Mouse (Mus musculus) left cerebral cortex, postnatal 14 days (tissue): ENCODE measurements around the gene Srp68. TPM values are rescaled to one million over a fixed set of nuclear protein-coding genes. Genes with fewer than 3 reads are reported as not detected.

Experiments
- DNase-seq, 2 experiments: peaks; one replicate each; pipeline ENCODE4 v3.0.0; 2021 to 2022; ENCODE audit warnings: low spot score in 2 of 2, mixed read lengths in 1 of 2
- intact Hi-C: fragments of 180-260 bp; cut with DNase I; formaldehyde crosslinking; loops from one replicate; pipeline ENCODE4 v1.15.1; 2025
- total RNA-seq, 2 experiments: library from RNA; stranded (reverse); gene quantifications; 2 replicates each; pipeline ENCODE4 v1.2.3; 2021

The Srp68 gene
- total RNA-seq, 2 experiments from 2014 or later: 52.0 to 56.4 TPM

DNA sequence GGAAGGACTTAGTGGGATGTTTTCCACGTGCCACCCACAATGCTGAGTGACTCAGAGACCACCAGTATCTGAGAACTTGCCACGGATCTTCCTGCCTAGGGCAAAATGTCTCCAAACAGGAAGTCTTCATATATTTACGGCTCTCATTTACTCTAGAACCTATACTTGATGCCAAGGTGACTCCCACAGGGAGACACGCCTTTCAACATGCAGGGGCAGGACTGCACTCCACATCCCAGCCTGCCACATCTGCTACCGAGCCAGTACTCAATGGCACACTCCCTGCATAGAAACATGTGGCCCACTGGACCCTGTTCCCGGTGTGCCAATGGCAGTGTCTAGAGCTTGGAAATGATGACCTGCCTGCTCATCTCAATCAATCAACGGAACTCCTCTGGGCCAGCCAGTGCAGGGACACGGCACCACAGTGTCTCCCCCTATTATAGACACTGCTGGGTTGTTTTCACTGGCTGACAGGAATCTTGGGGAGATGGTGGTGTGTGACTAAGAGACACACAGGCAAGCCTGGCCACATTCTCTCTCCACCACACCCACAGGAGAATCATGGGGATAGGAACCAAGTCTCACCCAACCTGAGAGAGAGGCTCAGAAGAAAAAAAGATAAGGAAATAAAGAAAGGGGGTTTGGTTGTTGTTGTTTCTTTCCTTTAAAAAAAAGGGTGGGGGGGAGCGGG, 17.9 kb downstream of the Srp68 start:
- intact Hi-C loops: no loop called here
- DNase-seq: peak in 1 of 2 experiments; percentile 21

DNA sequence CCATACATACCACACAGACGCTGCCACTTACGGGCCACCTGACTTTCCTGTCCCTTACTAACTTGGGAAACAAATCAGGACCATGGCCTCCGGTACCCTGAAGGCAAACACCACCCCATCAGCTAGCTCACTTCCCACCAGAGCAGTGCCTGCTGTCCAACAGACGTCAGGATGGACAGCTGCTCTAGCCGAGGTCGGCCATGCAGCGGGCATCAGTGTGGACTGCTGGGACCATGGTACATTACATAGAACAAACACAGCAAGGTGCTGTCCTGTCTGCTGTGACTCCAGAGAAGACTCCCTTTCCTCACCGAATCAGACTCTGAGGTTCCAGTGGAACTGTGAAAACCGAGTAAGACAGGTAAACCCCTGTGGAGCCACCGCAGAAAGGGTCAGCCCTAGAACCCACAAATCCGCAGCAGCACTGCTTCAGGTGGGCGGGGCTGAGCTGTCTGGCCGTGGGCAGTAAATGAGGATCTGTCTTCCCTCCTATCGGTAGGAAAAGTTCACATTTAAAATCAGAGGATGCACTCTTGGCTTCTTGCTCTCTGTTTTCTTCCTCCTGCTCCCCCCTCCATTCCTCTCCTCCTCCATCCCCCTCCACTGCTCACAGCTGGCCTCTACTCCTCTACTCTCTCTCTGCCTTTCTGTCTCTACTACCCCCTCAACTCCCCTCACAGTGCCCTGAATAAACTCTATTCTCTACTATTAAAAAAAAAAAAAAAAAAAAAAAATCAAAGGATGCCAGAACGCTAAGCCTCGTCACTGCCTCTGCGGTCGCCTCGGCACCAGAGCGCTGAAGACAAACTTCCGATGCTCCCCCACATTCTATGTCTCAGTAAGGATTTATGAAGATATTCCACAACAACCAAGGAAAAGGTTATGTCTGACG, 18.7 kb downstream of the Srp68 start:
- no peak for DNase-seq
- intact Hi-C loops: no loop called here

DNA sequence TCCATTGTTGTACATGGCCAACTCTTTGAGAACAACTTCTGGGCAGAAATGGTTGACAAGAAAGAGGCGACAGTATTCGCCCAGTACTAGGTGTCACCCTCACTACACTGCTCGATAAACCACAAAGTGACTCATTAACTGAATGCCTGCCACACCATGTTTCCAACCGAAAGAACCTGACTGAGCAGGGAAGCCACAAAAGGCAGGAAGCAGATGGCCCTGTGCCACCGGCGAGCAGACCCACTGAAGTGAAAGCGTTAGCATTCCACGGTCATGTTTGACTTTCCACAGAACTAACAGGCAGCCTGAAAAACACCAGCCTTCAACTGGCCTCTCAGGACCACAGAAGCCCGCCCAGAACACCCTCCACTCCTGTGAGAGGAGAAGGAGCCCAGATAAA, 19.4 kb downstream of the Srp68 start:
- DNase-seq: no peak
- intact Hi-C loops: no loop called here

DNA sequence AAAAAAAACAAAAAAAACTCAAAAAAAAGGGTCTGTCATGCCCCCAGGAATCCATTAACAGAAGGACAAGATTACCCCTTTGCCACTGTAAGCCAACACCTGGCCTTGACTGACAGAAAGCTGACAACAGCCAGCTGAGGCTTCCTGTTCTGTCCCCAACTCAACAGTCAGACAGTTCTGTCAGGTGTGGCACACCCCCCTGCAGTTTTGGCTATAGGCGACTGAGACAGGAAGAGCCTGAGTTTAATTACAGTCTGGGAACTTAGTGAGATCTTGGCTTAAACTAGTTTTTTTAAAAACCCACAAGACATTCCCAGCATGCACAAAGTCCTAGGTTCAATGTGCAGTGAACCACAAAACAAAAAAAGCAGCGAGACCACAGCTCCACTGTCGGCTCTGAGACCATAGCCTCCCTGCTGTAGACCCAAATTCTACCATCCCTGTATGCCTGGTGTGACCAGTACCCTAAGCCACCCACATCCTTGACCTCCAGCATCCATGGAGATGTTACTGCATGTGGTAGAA, 20.9 kb downstream of the Srp68 start:
- DNase-seq: no peak
- intact Hi-C loops: no loop called here

DNA sequence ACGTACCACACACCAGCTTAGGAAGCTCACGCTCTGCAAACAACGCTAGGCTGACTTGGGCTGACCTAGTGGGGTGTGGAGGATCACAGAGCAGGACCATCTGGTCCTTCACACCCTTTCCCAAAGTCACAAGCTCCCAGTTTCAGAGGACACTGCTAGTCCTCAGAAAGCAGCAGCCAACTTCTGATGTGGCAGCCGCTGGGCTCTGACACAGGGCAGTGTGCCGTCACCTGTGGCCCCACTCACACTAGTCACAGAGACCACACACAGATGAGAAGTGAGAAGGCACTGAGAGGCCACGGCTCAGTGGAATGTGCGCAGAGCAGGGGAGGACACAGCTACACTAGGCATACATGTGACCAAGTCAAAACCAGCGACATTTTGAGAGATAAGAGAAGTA, 23.1 kb downstream of the Srp68 start:
- intact Hi-C loops: no loop called here

DNA sequence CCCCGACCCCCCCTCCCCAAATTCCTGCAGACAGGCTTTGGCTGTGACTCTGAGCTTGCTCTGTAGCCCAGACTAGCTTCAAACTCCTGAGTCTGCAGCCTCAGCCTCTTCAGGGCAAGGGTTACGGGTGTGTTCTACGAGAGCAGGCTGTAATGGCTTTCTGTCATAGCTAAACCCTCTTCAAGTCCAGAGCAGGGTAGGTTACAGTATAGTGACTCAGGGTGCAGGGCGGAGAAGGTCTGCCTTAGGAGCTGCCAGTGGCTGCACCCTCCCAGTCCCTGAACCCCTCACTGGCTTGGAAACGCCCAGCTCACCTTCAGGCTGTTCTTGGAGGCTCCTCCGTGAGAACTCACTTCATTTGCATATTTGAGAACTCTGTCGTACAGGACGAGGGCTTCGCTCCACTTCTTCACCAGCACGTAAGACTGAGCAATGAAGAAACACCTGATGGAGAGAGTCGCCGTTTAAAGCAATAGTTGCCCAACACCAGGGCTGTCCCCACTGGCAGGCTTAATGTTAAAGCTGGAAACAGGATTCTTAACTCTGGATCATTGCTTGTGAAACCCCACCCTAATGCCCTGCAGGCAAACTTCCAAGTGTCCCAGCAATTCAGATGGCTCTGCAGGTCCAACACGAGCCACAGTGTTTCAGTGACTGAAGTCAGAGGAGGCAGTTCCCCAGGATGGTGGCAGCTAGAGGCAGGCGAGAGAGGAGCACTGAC, 26.4 kb downstream of the Srp68 start:
- intact Hi-C loops: no loop called here
- no peak for DNase-seq

More for the DNA sequence above, 23.1 kb downstream of the Srp68 start:
- DNase-seq: no peak

DNA sequence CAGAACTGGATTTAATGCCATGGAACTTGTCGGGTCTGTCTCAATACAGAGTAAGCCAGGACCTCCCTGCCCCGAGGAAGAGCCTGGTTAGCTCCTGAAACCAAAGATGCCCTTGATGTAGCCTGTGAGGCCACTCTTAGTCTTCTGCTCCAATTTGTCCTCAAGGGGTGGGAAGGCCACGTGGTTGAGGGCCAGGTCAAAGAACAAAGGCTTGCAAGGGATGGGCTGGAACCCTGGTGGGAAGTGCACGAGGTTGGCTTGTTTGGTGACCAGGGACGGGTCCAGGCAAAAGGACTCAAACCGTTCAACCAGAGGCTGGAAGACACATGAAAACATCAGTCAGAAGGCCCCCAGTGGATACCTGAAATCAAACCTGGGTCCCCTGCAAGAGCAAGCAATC, 28.4 kb downstream of the Srp68 start:
- no peak for DNase-seq
- intact Hi-C loops: no loop called here

DNA sequence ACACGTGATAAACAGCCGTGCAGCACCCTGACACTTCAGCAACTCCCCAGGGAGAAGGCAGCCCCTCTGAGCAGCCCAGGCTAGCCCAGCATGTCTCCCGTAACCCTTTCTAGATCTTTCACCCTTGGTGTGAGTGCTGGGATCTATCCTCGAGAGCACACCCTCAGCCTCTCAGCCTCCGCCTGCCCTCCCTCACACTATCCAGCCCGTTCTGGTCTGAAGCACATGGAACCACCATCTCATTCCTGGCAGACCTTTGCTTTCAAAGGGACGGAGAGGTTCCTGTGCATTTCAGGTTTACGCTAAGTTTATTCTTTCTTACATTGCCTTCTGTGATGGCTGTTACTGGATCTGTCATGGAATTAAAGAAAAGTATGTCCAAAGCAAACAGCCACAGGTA, 29.4 kb downstream of the Srp68 start:
- intact Hi-C loops: no loop called here
- DNase-seq: no peak

DNA sequence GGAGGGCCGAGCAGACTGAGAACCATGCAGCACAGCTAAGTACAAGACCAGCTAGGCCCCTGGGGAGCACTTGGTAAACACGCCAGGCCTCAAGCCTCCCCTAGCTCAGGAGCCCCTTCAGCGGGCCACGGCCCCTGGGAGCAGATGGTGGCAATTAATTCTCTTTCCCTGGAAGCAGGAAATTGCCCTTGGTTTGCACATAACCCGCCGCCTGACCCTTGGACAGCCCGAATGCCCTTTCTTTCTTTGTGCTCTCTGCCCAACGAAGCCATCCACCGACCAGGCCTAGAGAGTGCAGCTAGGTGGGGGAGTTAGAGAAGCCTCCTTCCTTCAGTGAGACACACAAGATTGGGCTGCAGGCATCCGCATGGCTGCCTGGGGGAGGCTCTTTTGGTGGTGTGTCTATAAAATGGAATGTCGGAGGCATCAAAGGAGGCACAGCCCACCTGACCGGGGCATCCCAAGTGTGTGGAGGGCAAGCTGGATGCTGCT, 32.2 kb downstream of the Srp68 start:
- intact Hi-C loops: no loop called here
- DNase-seq: no peak

DNA sequence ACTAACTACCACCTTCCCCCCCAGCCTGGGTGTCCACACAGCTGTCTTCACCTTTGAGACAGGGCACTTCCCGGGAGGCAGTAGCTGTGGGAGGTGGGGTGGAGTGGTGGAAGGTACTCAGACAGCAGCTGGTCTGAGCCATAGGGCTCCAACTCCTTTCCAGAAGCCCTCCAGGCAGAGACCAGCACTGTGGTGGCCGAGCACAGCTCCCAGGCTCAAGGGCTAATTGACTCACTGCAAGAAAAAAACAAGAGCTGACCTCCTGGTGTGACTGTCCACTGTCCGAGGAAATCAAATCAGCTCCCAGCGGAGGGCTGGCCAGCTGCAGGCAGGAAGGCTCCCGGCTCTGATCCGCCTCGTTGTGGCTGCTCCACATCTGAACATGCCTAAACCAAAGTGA, 34.2 kb downstream of the Srp68 start:
- intact Hi-C loops: no loop called here
- DNase-seq: no peak

DNA sequence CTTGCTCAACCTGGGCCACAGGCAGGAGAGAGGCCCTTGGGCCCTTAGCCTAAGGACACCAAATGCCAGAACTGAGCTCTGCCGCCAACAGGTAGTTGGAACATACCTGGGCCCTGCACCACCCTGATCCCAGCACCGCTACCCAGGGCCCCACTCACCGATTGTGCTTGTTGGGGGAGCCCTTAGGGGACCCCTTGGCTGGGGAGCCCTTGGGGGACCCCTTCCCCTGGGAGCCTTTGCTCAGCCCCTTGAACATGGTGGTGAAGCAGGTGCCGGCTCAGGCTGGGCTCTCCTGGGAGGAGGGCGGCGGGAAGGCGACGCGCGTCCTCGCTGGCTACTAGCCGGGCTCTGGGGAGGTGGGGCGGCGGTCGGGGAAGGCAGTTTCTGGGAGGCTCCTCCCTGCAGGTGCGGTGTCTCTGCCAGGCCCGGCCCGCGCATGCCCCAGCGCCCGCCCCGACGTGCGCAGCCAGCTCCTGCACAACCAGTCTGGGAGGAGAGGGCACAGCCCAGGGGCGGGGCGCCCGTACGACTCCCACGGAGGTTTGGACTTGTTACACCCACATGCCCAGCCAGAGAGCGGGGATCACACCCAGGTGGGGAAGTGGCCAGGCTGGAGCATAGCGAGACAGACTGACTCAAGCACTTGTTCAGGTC, 36.1 kb downstream of the Srp68 start, which contains the start of gene Evpl:
Gene Evpl, minus strand, starts transcription at position 336 of the 654 bp plus-strand sequence.
- intact Hi-C loops: no loop called here
- DNase-seq: no peak

DNA sequence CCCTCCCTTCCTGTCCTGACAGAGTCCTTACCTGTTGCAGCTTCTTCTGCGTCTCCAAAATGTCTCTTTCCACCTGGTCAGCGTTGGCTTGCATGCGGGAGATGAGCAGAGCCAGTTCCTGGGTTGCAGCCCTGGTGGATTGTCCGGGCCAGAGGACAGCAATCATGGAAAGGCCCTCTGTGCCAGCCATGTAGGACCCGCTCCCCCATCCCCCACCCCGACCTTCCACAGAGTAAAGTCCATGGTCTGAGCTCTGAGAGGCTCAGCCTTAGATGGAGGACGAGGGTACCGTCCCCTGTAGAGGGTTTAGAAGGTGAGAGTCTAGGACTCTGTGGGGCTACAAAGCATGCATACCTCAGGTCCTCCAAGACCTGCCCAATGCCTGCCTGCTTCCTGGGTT, 39.1 kb downstream of the Srp68 start:
- no peak for DNase-seq
- intact Hi-C loops: no loop called here

DNA sequence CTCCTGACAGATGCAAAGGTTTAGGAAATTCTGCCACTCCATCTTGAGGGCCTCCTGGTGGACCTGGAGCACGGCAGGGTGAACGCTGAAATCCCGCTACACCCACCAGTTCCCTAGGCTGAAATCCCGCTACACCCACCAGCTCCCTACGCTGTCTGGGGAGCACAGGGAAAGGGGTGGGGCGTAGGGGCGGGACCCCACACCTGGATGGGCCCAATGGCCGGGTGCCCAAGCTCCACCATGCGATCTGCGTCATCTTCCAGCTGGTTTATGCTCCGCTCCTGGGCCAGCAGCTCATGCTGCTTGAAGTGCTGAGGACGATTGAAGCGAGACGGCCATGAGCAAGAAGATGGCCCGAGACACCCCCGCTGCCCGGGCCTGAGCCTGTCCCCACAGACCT, 41.6 kb downstream of the Srp68 start:
- intact Hi-C loops: no loop called here

DNA sequence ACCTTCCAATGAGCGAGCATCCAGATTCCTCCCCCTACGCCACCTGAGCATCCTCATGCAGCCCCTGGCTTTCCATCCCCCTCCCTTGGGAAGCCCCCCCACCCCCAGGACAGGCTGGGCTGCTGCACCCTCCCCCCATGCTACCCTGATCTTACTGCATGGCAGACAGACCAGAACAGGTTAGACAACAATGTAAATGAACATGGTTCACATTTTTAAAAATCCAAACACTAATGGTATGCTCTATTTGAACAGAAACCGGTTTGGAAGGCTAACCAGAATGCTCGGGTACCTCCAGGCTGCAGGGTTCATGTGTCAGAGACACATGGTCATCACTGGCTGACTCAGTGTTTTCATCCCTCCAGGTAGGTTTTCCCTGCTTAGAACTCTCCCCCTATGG, 45.3 kb downstream of the Srp68 start:
- intact Hi-C loops: loop anchor here (10.0 kb wide), 1 partner anchor 236 kb away; the partner anchor contains the start of gene Qrich2
- no peak for DNase-seq

More for the DNA sequence above, 41.6 kb downstream of the Srp68 start:
- no peak for DNase-seq

DNA sequence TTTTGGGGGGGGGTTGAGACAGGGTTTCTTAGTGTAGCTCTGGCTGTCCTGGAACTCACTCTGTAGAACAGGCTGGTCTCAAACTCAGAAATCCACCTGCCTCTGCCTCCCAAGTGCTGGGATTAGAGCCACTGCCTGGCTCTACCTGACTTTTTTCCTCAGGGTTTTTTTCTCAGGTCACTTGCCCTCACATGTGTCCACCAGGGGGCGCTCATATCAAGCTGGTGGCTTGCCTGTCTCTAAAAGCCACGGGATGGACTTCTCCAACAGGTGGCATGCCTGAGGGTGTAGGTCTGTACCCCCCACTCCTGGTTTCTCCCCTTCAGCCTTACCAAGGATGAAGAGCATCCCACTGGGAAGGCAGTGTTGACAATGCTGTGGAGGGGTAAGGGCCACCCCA, 47.6 kb downstream of the Srp68 start:
- intact Hi-C loops: loop anchor here (1.0 to 10.0 kb wide), 2 partner anchors 68 to 238 kb away; partner anchors contain the start of gene Qrich2

DNA sequence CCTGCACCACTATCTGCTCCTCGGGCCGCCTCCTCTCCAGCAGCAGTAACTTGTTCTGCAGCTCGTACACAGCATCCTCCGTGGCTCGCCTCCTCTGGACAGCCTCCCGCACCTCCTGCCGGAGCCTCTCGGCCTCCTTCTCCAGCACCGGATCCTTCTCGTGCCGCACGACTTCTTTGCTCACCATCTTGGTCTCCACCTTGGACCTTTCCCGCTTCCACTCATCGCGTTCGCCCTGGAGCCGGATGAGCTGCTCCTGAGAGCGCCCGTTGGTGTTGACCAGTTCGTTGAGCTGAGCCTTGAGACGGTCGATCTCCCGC, 51.3 kb downstream of the Srp68 start:
- no peak for DNase-seq
- intact Hi-C loops: loop anchor here (10.0 kb wide), 1 partner anchor 242 kb away; the partner anchor contains the start of gene Qrich2

More for the DNA sequence above, 47.6 kb downstream of the Srp68 start:
- DNase-seq: peak; percentile 64 to 76

DNA sequence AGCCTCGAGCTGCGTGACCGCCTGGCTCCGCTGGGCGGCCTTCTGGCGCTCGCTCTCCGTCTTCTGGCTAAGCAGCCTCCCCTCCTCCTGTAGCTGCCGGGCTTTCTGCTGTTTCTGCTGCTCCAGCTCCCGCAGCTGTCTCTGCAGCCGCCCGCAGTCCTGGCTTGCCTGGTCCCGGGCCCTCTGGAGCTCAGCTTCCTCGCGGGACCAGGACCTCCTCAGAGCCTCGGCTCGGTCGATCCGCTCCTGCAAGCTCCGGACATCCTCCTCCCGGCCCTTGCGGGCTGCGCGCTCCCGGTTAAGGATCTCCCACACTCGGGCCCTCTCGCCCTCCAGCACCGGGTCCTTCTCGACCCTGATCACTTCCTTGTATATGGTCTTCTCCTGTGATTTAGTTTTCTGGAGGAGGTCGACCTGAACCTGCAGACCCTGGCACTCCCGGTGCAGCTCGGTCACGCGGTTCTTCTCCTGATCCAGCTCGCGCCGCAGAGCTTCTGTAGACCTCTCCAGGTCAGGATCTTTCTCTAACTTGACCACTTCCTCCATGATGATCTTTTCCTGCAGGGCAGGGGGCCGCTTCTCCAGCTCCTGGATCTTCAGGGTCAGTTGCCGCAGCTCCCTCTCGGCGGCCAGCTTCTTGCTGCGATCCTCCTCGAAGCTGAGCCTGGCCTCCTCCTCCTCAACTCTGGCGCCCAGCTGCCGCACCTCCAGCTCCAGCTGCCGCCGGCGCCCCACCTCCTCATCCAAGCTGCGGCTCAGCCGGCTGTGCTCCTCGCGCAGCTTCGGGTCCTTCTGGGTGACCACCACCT, 51.9 kb downstream of the Srp68 start:
- intact Hi-C loops: loop anchor here (10.0 kb wide), 1 partner anchor 243 kb away; the partner anchor contains the start of gene Qrich2

DNA sequence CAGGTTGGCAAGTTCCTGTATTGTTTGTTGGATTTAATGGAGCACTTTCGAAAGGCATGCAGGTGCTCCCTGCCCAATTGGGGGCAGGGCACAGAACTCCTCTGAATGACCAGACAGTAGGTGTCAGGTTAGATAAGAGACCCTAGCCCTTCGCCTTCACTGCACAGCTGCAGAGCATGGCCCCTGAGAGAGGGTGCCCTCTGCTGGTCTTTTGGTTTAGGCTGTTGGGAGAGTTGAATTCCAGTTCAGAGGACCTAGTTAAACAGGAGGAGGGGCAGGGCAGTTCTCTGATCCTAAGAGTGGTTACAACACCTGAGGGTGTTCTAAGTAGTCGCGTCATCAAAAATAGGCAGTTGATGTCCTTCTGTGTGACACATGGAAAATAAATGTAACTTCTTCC, 54.1 kb downstream of the Srp68 start:
- DNase-seq: no peak
- intact Hi-C loops: loop anchor here (10.0 kb wide), 1 partner anchor 245 kb away; the partner anchor contains the start of gene Qrich2

More for the DNA sequence above, 51.9 kb downstream of the Srp68 start:
- DNase-seq: no peak
